Mouse (Mus musculus): Measurements from ENCODE around the gene Inpp4a. TPM values are rescaled to one million over a fixed set of nuclear protein-coding genes. Genes with fewer than 3 reads are reported as not detected.

Inpp4a gene
- polyA plus RNA-seq, 1 experiment from 2014 or later = 72.2 TPM

DNA sequence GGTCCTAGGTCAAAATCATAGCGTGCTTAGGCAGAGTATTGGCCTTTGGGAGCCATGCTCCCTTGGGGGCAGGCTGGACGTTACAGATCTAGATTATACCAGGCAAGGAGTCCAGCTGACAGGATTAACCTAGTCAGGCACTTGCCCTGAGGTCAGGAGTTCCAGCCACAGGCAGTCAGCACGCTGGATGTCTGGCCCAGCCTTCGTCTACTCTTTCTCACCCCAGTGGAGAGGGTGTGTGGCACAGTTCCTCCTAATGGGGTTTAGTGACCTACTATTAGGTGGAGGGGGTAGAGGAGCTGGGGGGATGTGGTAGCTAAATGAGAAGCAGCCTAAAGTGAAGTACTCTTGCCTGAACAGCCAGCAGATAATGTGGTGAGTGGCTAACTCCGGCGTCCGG is 14.7 kb downstream of the Inpp4a start:
- H3K4me3 ChIP-seq (ENCODE audit: low read depth, low read length) = no peak overlapping the region
- H3K27ac ChIP-seq (ENCODE audit: low read depth, low read length) = no peak overlapping the region
- no peak overlapping the region for H3K4me2 ChIP-seq (ENCODE audit: low read depth, low read length)
- H3K36me3 ChIP-seq (ENCODE audit: control insufficient read depth, insufficient read depth, low read length) = no peaks in the 10 kb centered on the region
- no peaks in the 10 kb centered on the region for H3K9me3 ChIP-seq (ENCODE audit: control insufficient read depth, low read length)
- WGBS = 63% methylated on average over 7 of the region's 7 CpGs
- H3K27me3 ChIP-seq (ENCODE audit: control insufficient read depth, insufficient read depth, low read length) = no peaks in the 10 kb centered on the region
- ATAC-seq (ENCODE audit: low read depth) = no peak
- H3K9ac ChIP-seq (replicated peaks; ENCODE audit: low read depth, low read length) = no peak overlapping the region
- H3K4me1 ChIP-seq (ENCODE audit: control insufficient read depth, insufficient read depth, low read length) = no peaks in the 10 kb centered on the region

- H3K27me3 ChIP-seq (ENCODE audit: control insufficient read depth, insufficient read depth, low read length) = no peaks in the 10 kb centered on the region
- WGBS = 85% methylated on average over 7 of the region's 7 CpGs
Measured at GRCm38 (mm10) chr1:37317644-37318285, 18.1 kb downstream of the Inpp4a start.

GRCm38 (mm10) chr1:37318558-37318957 is 18.9 kb downstream of the Inpp4a start:
- Histone ChIP-seq H3K36me3 (ENCODE audit: control insufficient read depth, insufficient read depth, low read length) (no peaks in the 10 kb centered on the region), H3K27ac (ENCODE audit: low read depth, low read length) (no peak overlapping the region), H3K9ac (replicated peaks; ENCODE audit: low read depth, low read length) (no peak overlapping the region), H3K4me1 (ENCODE audit: control insufficient read depth, insufficient read depth, low read length) (no peaks in the 10 kb centered on the region), H3K4me3 (ENCODE audit: low read depth, low read length) (no peak overlapping the region), H3K27me3 (ENCODE audit: control insufficient read depth, insufficient read depth, low read length) (no peaks in the 10 kb centered on the region), H3K9me3 (ENCODE audit: control insufficient read depth, low read length) (no peaks in the 10 kb centered on the region), H3K4me2 (ENCODE audit: low read depth, low read length) (no peak overlapping the region)
- WGBS = 94% methylated on average over 2 of the region's 2 CpGs
- ATAC-seq (ENCODE audit: low read depth) = no peak

More at GRCm38 (mm10) chr1:37317644-37318285, 18.1 kb downstream of the Inpp4a start:
- Histone ChIP-seq H3K36me3 (ENCODE audit: control insufficient read depth, insufficient read depth, low read length) (no peaks in the 10 kb centered on the region), H3K4me3 (ENCODE audit: low read depth, low read length) (no peak overlapping the region), H3K9ac (replicated peaks; ENCODE audit: low read depth, low read length) (no peak overlapping the region), H3K4me1 (ENCODE audit: control insufficient read depth, insufficient read depth, low read length) (no peaks in the 10 kb centered on the region), H3K4me2 (ENCODE audit: low read depth, low read length) (no peak overlapping the region), H3K27ac (ENCODE audit: low read depth, low read length) (no peak overlapping the region), H3K9me3 (ENCODE audit: control insufficient read depth, low read length) (no peaks in the 10 kb centered on the region)
- ATAC-seq (ENCODE audit: low read depth) = no peak

GRCm38 (mm10) chr1:37322690-37323089 is 23.0 kb downstream of the Inpp4a start:
- Histone ChIP-seq H3K36me3 (ENCODE audit: control insufficient read depth, insufficient read depth, low read length) (no peaks in the 10 kb centered on the region), H3K4me2 (ENCODE audit: low read depth, low read length) (no peak overlapping the region), H3K4me1 (ENCODE audit: control insufficient read depth, insufficient read depth, low read length) (no peaks in the 10 kb centered on the region), H3K9ac (replicated peaks; ENCODE audit: low read depth, low read length) (no peak overlapping the region), H3K27me3 (ENCODE audit: control insufficient read depth, insufficient read depth, low read length) (no peaks in the 10 kb centered on the region), H3K4me3 (ENCODE audit: low read depth, low read length) (no peak overlapping the region), H3K9me3 (ENCODE audit: control insufficient read depth, low read length) (no peaks in the 10 kb centered on the region), H3K27ac (ENCODE audit: low read depth, low read length) (no peak overlapping the region)
- no peak for ATAC-seq (ENCODE audit: low read depth)
- 90% methylated on average over 2 of the region's 2 CpGs for whole genome bisulfite sequencing

DNA sequence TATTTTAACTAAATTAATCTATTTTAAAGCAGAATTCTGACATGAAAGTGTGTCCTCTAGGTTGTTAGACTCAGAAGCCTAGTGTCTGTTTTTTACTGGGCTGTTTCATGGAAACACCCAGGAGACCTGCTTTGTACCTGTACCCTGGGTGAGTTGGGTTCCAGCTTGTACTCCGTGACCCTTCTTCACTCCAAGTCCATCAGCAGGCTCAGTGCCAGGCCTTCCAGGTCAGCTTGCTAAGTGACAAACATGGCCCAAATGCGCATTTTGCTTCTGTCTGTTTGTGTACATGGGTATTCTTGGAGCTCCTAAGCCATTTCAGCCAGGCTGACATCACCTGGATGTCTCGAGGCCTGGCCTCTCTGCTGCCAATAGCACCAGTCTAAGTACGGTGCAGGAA is 23.5 kb downstream of the Inpp4a start:
- H3K9me3 ChIP-seq (ENCODE audit: control insufficient read depth, low read length) = no peaks in the 10 kb centered on the region
- no peaks in the 10 kb centered on the region for H3K27me3 ChIP-seq (ENCODE audit: control insufficient read depth, insufficient read depth, low read length)
- ATAC-seq (ENCODE audit: low read depth) = no peak
- no peak overlapping the region for H3K9ac ChIP-seq (replicated peaks; ENCODE audit: low read depth, low read length)
- no peak overlapping the region for H3K27ac ChIP-seq (ENCODE audit: low read depth, low read length)
- H3K4me2 ChIP-seq (ENCODE audit: low read depth, low read length) = no peak overlapping the region
- H3K4me1 ChIP-seq (ENCODE audit: control insufficient read depth, insufficient read depth, low read length) = no peaks in the 10 kb centered on the region
- WGBS = 96% methylated on average over 4 of the region's 4 CpGs
- H3K36me3 ChIP-seq (ENCODE audit: control insufficient read depth, insufficient read depth, low read length) = no peaks in the 10 kb centered on the region
- no peak overlapping the region for H3K4me3 ChIP-seq (ENCODE audit: low read depth, low read length)

- Histone ChIP-seq H3K36me3 (ENCODE audit: control insufficient read depth, insufficient read depth, low read length) (no peaks in the 10 kb centered on the region), H3K9ac (replicated peaks; ENCODE audit: low read depth, low read length) (no peak overlapping the region), H3K9me3 (ENCODE audit: control insufficient read depth, low read length) (no peaks in the 10 kb centered on the region), H3K4me3 (ENCODE audit: low read depth, low read length) (no peak overlapping the region), H3K27me3 (ENCODE audit: control insufficient read depth, insufficient read depth, low read length) (no peaks in the 10 kb centered on the region), H3K4me1 (ENCODE audit: control insufficient read depth, insufficient read depth, low read length) (no peaks in the 10 kb centered on the region), H3K27ac (ENCODE audit: low read depth, low read length) (no peak overlapping the region), H3K4me2 (ENCODE audit: low read depth, low read length) (no peak overlapping the region)
- no peak for ATAC-seq (ENCODE audit: low read depth)
- 43% methylated on average over 5 of the region's 5 CpGs for WGBS
Measured at GRCm38 (mm10) chr1:37324569-37324968, 24.9 kb downstream of the Inpp4a start.

GRCm38 (mm10) chr1:37327311-37327710 is 27.6 kb downstream of the Inpp4a start:
- no peak for ATAC-seq (ENCODE audit: low read depth)
- H3K9ac ChIP-seq (replicated peaks; ENCODE audit: low read depth, low read length) = no peak overlapping the region
- no peaks in the 10 kb centered on the region for H3K4me1 ChIP-seq (ENCODE audit: control insufficient read depth, insufficient read depth, low read length)
- H3K4me3 ChIP-seq (ENCODE audit: low read depth, low read length) = no peak overlapping the region
- no peaks in the 10 kb centered on the region for H3K36me3 ChIP-seq (ENCODE audit: control insufficient read depth, insufficient read depth, low read length)
- no peaks in the 10 kb centered on the region for H3K9me3 ChIP-seq (ENCODE audit: control insufficient read depth, low read length)
- no peak overlapping the region for H3K27ac ChIP-seq (ENCODE audit: low read depth, low read length)
- no peaks in the 10 kb centered on the region for H3K27me3 ChIP-seq (ENCODE audit: control insufficient read depth, insufficient read depth, low read length)
- no peak overlapping the region for H3K4me2 ChIP-seq (ENCODE audit: low read depth, low read length)
- 82% methylated on average over 4 of the region's 4 CpGs for WGBS

DNA sequence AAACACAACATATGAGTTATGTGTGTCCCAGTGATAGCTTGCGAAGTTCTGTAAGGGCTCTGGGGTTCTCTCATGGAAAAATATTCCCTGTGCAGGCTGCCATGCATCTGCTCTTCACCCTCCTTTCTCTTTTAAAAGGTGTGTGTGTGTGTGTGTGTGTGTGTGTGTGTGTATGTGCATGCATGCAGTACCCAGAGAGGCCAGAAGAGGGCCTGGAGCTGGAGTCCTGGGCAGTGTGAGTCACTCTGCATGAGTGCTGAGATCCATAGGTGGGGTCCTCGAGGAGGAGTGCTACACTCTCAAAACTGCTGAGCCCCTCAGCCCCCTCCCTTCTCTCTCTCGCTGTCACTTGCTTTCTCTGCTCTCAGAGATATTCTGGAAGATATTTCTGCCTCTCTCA is 29.5 kb downstream of the Inpp4a start:
- H3K4me1 ChIP-seq (ENCODE audit: control insufficient read depth, insufficient read depth, low read length) = no peaks in the 10 kb centered on the region
- no peaks in the 10 kb centered on the region for H3K27me3 ChIP-seq (ENCODE audit: control insufficient read depth, insufficient read depth, low read length)
- H3K36me3 ChIP-seq (ENCODE audit: control insufficient read depth, insufficient read depth, low read length) = no peaks in the 10 kb centered on the region
- no peak overlapping the region for H3K4me3 ChIP-seq (ENCODE audit: low read depth, low read length)
- ATAC-seq (ENCODE audit: low read depth) = no peak
- no peak overlapping the region for H3K27ac ChIP-seq (ENCODE audit: low read depth, low read length)
- 99% methylated on average over 3 of the region's 3 CpGs for WGBS
- H3K9ac ChIP-seq (replicated peaks; ENCODE audit: low read depth, low read length) = no peak overlapping the region
- no peak overlapping the region for H3K4me2 ChIP-seq (ENCODE audit: low read depth, low read length)
- no peaks in the 10 kb centered on the region for H3K9me3 ChIP-seq (ENCODE audit: control insufficient read depth, low read length)

DNA sequence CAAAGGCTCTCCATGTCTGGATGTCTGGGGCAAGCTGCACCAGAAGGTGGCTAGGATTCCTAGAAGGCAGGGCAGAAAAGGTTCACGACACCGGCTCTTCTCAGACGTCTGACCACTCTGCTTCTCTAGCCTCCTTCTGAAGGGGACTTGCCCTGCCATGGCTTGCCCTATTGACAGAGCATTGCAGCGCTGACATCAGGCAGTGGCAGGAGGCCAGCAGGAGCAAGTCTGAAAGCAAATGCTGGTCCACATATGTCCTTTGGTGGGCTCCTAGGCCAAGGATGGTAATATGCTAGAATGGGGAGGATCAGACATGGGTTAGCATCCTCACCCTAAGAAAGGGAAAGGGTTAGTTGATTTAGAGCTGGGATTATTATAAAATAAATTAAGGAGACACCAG is 30.2 kb downstream of the Inpp4a start:
- no peak overlapping the region for H3K4me3 ChIP-seq (ENCODE audit: low read depth, low read length)

More for the DNA sequence above, 30.2 kb downstream of the Inpp4a start:
- Histone ChIP-seq H3K36me3 (ENCODE audit: control insufficient read depth, insufficient read depth, low read length) (no peaks in the 10 kb centered on the region), H3K27ac (ENCODE audit: low read depth, low read length) (no peak overlapping the region), H3K9ac (replicated peaks; ENCODE audit: low read depth, low read length) (no peak overlapping the region), H3K4me2 (ENCODE audit: low read depth, low read length) (no peak overlapping the region), H3K27me3 (ENCODE audit: control insufficient read depth, insufficient read depth, low read length) (no peaks in the 10 kb centered on the region), H3K9me3 (ENCODE audit: control insufficient read depth, low read length) (no peaks in the 10 kb centered on the region), H3K4me1 (ENCODE audit: control insufficient read depth, insufficient read depth, low read length) (no peaks in the 10 kb centered on the region)
- 96% methylated on average over 4 of the region's 4 CpGs for WGBS
- ATAC-seq (ENCODE audit: low read depth) = no peak
